Mouse (Mus musculus) 416B (cell line): Measurements from ENCODE around the gene Agbl2.
"Not testable (repeated sequence)": the region's sequence is repeated elsewhere in the genome, so short reads cannot be mapped to it uniquely, and the experiment has no call there.

Source experiments
- DNase-seq: peaks from one replicate; pipeline ENCODE4 v3.0.0; 2011; ENCODE audit warnings: low read depth

Gene Agbl2

GRCm38 (mm10) chr2:90816144-90816543 lies 33.6 kb downstream of the Agbl2 start:
- no peak for DNase-seq

- DNase-seq, result no peak
These were observed 36.2 kb downstream of the Agbl2 start for GRCm38 (mm10) chr2:90818710-90819109.

GRCm38 (mm10) chr2:90820894-90821293 lies 38.4 kb downstream of the Agbl2 start:
- no peak for DNase-seq

DNA sequence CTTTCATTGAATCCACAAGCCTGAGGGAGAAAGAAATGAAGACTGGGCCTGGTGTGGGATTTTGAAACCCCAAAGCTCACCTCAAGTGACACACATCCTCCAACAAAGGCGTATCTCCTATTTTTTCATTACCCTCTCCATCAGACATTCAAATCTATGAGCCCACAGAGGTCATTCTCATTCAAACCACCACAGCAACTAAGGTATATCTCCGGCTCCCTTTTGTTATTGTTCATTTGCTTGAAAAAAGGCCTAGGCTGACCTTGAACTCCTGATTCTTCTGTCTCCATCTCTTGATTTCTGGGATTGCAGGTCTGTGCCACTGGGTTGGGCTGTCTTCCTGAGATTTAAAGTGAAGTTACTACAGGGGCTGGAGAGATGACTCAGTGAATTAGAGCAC lies 40.5 kb downstream of the Agbl2 start:
- no peak for DNase-seq

- no peak for DNase-seq
These were observed 41.3 kb downstream of the Agbl2 start for GRCm38 (mm10) chr2:90823781-90824180.

GRCm38 (mm10) chr2:90824528-90824927 lies 42.0 kb downstream of the Agbl2 start:
- DNase-seq, result not testable (repeated sequence)

- no peak for DNase-seq
These were observed 43.1 kb downstream of the Agbl2 start for GRCm38 (mm10) chr2:90825515-90826172.

DNA sequence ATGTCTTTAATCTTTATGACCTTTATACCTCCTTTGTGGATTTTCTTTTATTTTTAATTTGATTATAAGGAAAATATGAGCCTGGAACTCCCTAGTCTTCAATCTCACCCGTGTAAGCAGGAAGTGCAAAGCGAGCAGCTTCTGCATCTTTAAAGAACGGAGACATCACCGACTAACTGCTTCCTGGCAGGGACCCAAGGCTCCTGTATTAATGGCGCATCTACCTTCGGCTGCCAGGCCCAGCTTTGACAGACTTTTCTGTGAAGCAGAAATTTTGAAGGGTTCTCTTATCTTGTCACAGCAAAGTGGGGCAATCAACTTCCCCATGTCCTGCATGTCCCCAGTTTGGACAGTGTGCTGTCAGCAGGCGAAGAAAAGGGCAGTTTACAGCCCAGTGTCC lies 46.2 kb downstream of the Agbl2 start:
- no peak for DNase-seq

DNA sequence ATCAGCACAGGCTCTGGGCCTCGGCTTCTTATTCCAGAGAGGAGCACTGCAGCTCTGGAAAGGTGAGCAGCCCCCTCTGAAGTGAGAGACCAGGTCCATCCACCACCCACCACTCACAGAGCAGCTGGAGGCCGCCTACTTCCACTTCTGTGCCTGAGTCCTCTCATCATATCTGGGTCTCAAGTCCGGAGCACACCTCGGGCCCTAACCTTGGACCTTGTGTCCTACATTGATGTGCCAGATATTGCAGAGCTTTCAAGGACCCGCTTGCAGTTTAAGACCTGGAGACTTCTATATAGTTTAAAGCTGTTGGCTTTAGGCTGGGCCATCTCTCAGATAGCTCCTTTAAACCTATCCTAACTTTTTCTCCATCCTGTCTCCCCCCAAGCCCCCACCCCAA lies 51.0 kb downstream of the Agbl2 start:
- DNase-seq, result no peak

- DNase-seq, result no peak
These were observed 56.1 kb downstream of the Agbl2 start for GRCm38 (mm10) chr2:90838621-90839020.

GRCm38 (mm10) chr2:90843666-90844065 lies 61.1 kb downstream of the Agbl2 start:
- DNase-seq, result no peak

DNA sequence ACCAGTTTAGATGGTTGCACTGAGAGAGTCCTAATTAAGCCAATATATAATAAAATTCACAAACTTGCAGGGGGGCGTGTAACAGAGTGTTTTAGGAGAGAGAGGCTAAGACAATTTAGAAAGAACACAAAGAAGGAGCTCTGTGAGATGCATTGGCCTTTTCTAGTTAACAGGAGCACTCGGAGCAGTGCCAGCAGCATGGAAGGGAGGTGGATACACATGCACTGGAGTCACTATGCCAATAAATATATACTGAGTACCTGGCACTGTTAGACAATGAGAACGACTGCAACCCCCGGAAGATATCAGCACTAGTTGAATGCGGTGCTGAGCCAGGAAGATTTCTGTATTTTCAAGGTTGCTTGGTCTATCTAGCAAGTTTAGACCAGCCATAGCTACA lies 61.7 kb downstream of the Agbl2 start:
- no peak for DNase-seq

- DNase-seq, result no peak
These were observed 62.7 kb downstream of the Agbl2 start for GRCm38 (mm10) chr2:90845234-90845633.

DNA sequence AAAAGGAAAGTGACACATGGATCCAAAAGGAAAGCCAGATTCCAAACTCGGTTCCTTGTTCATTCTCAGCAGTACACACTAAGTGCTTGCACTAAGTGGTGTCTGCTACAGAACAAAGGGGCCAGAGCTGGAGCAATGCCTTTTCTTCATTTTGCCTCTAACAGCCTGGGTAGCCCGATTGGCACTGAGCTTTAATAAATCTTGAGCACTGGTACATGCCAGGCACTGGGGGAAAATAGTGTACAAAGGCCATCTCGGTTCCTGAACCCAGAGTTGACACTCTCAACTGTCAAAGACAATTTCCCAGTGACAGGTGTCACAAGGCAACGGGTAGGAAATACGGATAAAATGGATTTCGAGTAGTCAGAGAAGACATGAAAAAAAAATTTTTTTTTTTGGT lies 63.6 kb downstream of the Agbl2 start:
- DNase-seq, result no peak

- no peak for DNase-seq
These were observed 64.0 kb downstream of the Agbl2 start for GRCm38 (mm10) chr2:90846597-90846954.

GRCm38 (mm10) chr2:90846955-90847680 lies 64.6 kb downstream of the Agbl2 start, which contains the start of gene Mtch2:
Gene Mtch2, plus strand, starts transcription at chr2:90847155.
- peak; percentile 98 for DNase-seq

GRCm38 (mm10) chr2:90847681-90848050 lies 65.1 kb downstream of the Agbl2 start:
- peak; percentile 49 for DNase-seq

DNA sequence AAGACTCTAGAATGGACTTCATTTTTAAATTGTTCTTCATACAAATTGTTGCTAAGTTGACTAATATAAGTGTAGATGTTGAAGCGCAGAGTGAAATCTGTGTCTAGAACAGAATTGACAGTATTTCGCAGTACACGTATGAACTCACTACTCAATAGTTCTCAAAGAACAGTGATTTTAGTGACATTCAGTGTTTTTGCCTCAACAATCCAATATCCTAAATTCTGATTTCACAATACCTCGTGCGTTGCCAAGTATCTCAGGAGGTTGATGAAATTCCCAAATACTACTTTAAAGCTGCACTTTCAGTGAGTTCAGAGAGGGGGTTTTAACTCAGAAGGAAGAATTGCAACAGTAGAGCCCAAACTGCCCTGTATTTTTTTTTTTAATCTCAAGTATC lies 65.8 kb downstream of the Agbl2 start:
- no peak for DNase-seq

DNA sequence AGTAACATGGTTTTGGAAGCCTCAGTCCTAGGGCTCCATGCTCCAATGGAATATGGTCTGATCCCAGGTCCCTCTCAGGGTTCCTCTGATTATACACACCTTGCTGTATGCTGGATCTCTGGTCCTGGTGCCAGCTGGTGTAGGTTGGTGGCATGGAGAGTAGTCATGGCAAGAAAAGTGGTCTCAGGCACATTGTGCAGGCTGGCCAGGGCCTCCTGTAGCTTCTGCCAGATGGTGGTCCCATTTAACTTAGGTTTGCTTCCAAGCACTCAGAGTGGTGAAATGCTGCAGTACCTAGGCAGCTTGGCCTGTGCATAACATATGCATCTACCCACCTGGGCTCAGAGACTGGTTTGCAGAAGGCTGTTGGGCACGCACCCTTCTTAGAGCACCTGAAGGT lies 67.9 kb downstream of the Agbl2 start:
- no peak for DNase-seq

GRCm38 (mm10) chr2:90861486-90861885 lies 79.0 kb downstream of the Agbl2 start:
- DNase-seq, result no peak

DNA sequence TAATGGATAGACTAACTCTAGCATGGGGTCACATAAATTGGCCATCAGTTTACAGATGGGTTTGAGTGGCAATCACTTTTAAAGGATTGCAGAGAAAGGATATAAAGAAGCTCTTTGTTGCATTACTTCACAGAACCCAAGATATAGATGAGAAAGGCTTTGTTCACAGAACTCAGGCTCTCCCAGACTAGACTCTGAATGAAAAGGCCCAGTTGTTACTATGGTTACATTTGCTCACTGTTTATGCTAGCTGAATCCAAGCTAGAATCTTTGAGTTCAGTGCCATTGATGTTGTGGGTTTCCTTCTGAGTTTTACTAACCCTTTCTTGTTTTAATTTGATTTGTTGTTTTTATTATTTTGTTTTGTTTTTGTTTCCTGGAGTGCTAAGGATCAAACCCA lies 81.7 kb downstream of the Agbl2 start:
- DNase-seq, result no peak

DNA sequence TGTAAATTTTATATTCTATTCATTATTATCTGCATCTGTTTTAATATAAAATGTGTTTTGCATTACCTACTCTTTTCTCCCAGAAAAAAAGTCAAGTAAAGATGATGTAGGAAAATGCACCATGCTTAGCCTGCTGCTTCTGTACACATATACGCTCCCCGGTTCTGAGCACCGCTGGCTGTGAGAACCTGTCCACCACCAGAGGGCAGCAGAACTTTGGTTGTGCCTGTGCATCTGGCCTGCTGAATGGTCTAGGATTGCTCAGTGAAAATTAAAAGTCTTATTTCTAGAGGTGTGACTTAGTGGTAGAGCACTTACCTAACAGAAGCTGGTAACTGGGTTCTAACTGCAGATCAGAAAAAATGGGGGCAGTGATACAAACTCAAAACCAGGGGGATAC lies 84.0 kb downstream of the Agbl2 start:
- peak; percentile 74 for DNase-seq

- no peak for DNase-seq
These were observed 87.6 kb downstream of the Agbl2 start for GRCm38 (mm10) chr2:90870136-90870601.
